Mouse (Mus musculus): ENCODE data around the gene Tex26. TPM values are rescaled to one million over a fixed set of nuclear protein-coding genes. Genes with fewer than 3 reads are reported as not detected.

Gene Tex26
- polyA plus RNA-seq, 1 experiment from 2014 or later: 2.2 TPM

DNA sequence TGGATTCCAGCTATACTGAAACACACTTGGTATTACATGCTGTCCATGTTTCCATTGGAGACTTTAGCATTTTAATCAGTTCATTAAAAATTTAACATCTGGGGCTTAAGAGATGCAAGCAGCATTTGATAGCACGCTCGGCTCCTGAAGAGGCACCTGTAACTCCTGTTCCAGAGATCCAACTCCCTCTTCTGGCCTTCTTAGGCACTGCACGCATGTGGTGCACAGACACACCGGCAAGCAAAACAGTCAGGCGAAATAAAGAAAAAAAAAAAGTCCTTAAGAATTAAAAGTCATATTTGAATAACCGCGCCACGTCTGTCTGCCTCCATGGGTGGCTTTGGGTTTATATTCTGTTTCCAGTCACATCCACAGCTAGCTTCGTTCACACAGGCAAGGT lies 34.7 kb downstream of the Tex26 start:
- Histone ChIP-seq H3K27me3 (no peaks in the 10 kb centered on the region), H3K9me3 (no peaks in the 10 kb centered on the region), H3K4me2 (no peak overlapping the region), H3K4me3 (no peak overlapping the region), H3K4me1 (replicated peaks) (no peaks in the 10 kb centered on the region), H3K9ac (no peak overlapping the region), H3K27ac (replicated peaks) (no peak overlapping the region), H3K36me3 (no peaks in the 10 kb centered on the region)
- no peak for ATAC-seq (ENCODE audit: low FRiP score, low read depth)
- WGBS: 94% methylated on average over 9 of the region's 9 CpGs

DNA sequence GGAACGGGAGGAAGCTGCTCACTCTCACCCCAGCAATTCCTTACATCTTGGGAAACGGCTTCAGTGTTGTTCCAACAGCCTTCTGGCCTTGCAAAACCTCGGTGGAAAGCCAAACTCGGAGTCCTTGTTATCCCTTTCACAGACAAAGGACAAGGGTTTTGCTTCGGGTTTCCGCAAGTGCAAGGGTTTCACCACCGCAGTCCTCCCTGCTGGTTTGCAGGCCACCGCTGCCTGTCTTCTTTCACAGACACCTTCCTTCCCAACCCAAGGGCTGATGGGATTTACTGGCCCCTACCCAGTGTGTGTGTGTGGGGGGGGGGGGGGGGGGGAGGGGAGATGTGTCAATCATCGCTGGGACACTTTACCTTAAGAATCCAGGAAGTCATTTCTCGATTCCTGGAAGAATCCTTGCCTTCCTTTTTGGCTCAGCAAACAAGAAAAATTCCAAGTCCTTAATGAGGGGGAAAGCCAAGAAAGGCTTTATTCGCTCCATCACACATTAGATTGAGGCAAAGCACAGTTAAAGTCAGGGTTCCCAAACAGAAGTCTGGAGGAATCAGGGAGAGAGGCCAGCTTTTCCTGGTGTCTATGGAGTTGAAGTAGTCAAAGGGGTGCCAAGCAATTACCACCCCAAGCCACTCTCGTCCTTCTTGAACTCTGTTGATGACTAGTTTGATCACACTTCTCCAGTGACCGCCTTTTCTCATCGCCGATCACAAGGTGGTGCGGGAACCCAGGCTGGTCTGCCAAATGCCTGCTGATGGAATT lies 35.4 kb downstream of the Tex26 start:
- no peak overlapping the region for H3K4me2 ChIP-seq
- H3K27me3 ChIP-seq: no peaks in the 10 kb centered on the region
- no peak for ATAC-seq (ENCODE audit: low FRiP score, low read depth)
- 80% methylated on average over 16 of the region's 16 CpGs for WGBS
- H3K36me3 ChIP-seq: no peaks in the 10 kb centered on the region
- H3K27ac ChIP-seq (replicated peaks): no peak overlapping the region
- no peaks in the 10 kb centered on the region for H3K4me1 ChIP-seq (replicated peaks)
- no peak overlapping the region for H3K9ac ChIP-seq
- no peak overlapping the region for H3K4me3 ChIP-seq
- H3K9me3 ChIP-seq: no peaks in the 10 kb centered on the region

DNA sequence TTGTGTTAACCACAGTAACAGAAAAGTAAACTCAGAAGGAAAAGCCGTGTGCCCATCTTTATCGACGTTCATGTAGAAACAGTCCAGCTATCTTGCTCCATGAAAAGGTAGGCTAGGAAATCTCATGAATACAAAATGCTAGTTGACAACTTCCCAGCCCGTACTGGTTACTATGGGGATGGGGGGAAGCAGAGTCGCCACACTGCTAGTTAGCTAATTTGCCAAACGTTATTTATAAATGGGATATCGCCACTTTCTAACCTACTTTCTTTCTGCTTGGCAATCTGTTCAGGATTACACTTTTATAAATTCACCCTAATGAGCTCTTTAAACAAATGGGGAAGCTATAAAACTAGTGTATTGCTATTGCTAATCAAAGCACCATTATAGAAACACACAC lies 42.5 kb downstream of the Tex26 start:
- no peak overlapping the region for H3K4me3 ChIP-seq
- H3K4me2 ChIP-seq: no peak overlapping the region
- no peak overlapping the region for H3K9ac ChIP-seq
- 73% methylated on average over 7 of the region's 7 CpGs for WGBS
- ATAC-seq (ENCODE audit: low FRiP score, low read depth): no peak
- H3K9me3 ChIP-seq: no peaks in the 10 kb centered on the region
- 0 out of 2 replicates have a peak, but pooled peaks cover 10% of the 10 kb centered on the region for H3K4me1 ChIP-seq (replicated peaks)
- no peaks in the 10 kb centered on the region for H3K36me3 ChIP-seq
- no peaks in the 10 kb centered on the region for H3K27me3 ChIP-seq
- H3K27ac ChIP-seq (replicated peaks): no peak overlapping the region

DNA sequence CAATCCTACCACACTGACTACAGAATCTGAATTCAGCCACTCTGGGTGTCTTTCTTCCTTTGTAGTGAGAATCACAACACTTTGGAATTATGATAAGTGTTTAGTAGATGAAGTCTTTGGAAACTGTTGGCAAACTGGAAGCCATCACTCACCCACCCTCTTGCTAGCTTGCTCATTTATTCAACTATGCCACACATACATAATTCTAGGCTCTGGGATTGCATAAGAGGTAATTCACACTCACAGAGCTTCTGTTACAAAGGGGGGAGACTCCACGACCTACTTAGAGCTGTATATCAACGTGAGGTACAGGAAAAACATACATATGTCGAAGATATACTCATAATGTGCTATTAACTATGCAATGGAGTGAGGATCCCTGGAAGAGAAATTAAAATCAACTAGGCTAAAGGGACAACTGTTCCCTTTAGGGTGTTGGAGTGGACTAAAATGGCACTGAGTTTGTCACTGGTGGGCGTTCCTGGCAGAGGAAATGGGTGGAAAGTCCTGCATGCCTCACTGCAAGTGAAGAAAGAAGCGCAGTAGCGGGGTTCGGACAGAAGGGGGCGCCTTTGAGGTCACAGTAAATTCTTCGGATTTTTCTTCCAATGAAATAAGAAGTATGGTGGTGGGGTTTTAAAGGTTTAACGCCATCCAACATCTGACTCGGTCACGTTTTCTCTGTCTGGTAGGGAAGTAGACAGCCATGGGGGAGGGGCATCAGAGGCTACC lies 44.0 kb downstream of the Tex26 start:
- Histone ChIP-seq H3K4me3 (no peak overlapping the region), H3K9ac (no peak overlapping the region), H3K4me2 (no peak overlapping the region), H3K9me3 (no peaks in the 10 kb centered on the region), H3K36me3 (no peaks in the 10 kb centered on the region), H3K27me3 (no peaks in the 10 kb centered on the region), H3K4me1 (replicated peaks) (peaks cover 18% of the 10 kb centered on the region), H3K27ac (replicated peaks) (no peak overlapping the region)
- WGBS: 72% methylated on average over 12 of the region's 12 CpGs
- ATAC-seq (ENCODE audit: low FRiP score, low read depth): no peak

DNA sequence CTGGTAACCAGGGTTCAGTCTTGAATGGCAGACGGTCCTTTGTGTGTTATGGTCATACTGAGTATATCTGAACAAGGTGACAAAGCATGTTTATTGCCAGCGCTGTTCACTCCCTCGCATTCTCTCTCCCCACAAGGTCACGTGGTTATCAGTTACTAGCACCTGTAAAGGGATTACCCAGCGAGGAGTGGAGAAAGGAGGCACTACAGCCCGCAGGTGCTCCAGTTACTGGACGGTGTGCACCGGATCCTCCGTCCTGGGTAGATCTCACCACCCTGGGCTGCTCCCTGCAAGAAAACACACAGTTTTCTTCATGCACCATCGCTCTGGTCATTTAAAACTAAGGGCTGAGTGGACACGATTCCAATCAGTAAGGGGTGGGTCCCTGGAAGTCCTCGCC lies 44.8 kb downstream of the Tex26 start:
- H3K9me3 ChIP-seq: no peaks in the 10 kb centered on the region
- peaks cover 26% of the 10 kb centered on the region for H3K4me1 ChIP-seq (replicated peaks)
- no peaks in the 10 kb centered on the region for H3K27me3 ChIP-seq
- no peaks in the 10 kb centered on the region for H3K36me3 ChIP-seq
- 78% methylated on average over 12 of the region's 12 CpGs for WGBS
- H3K4me3 ChIP-seq: no peak overlapping the region
- H3K27ac ChIP-seq (replicated peaks): no peak overlapping the region
- ATAC-seq (ENCODE audit: low FRiP score, low read depth): no peak
- no peak overlapping the region for H3K4me2 ChIP-seq
- no peak overlapping the region for H3K9ac ChIP-seq

DNA sequence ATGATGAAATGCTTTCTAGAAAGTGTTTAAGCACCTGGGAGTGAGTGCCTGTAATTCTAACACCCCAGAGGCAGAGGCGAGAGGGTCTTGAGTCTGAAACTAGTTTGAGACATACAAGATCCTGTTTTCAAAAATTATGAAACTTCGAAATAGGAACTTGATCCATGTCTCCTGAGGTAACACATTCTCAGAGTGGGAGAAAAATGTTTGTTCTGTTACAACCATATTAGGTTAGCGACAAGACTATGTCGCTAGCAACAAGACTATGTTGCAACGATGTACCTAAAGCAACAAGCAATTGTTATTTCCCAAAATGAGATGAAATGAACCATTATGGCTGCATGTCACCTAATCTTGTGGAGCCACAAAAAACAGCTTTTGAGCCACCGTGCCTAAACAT lies 46.0 kb downstream of the Tex26 start:
- Histone ChIP-seq H3K9me3 (no peaks in the 10 kb centered on the region), H3K27me3 (no peaks in the 10 kb centered on the region), H3K27ac (replicated peaks) (no peak overlapping the region), H3K36me3 (no peaks in the 10 kb centered on the region), H3K4me3 (no peak overlapping the region), H3K4me2 (no peak overlapping the region), H3K4me1 (replicated peaks) (peaks cover 37% of the 10 kb centered on the region), H3K9ac (no peak overlapping the region)
- WGBS: 86% methylated on average over 6 of the region's 6 CpGs
- no peak for ATAC-seq (ENCODE audit: low FRiP score, low read depth)

DNA sequence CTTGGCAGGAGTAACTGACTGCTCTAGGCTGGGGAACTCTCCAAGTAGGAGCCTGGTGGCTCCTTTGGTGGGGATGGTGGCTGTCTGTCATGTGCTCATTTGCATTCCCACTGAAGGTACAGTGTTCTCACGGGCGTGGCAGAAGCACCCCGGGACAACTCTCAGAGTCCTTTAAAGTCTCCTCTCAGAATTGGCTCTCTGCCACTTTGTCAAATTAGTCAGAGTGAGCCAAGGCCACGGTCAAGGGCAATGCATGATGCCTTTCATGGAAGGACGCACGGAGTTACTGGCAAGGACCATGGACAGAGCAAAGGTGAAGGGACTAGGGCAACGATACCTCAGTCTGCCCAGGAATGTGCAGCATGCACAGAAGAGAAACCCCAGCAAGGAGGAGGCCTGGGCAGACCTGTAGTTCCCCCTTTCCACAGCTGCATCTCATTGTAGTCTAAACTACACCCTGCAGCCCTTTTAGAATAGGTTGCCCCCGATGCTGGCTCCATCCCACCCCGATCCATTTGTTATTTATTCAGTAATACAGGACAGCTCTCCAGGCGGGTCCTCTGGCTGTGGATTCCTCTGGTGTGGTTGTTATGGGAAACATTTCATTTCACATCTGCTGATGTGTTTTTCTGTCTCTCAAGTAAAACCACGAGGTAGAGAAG lies 49.0 kb downstream of the Tex26 start:
- Histone ChIP-seq H3K4me2 (peak overlapping the region; percentile 57), H3K9ac (no peak overlapping the region; the same call in 1 of the 2 replicates), H3K9me3 (no peaks in the 10 kb centered on the region), H3K27me3 (no peaks in the 10 kb centered on the region), H3K4me3 (no peak overlapping the region), H3K27ac (replicated peaks) (peak overlapping the region; percentile 97), H3K36me3 (no peaks in the 10 kb centered on the region), H3K4me1 (replicated peaks) (peaks cover 46% of the 10 kb centered on the region)
- 9% methylated on average over 11 of the region's 11 CpGs for WGBS
- ATAC-seq (ENCODE audit: low FRiP score, low read depth): peak; percentile 69

DNA sequence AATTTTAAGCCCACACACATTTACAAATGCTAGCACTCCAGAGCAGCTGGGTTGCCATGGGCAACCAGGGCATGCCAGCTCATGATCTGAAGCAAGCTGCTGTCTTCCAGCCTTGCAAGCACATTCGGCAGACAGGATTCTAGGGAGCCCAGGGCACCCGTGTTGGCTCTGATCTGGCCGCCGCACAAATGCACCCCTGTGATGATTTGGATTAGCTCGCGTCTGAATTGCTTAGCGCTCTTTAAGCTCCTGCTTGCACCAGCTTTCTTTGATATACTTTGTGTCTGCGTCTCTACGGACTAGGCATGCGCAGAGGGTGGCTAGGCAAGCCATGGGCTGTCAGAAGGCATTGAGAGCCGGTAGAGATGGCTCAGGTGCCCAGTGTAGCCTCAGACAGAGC lies 49.7 kb downstream of the Tex26 start:
- no peaks in the 10 kb centered on the region for H3K9me3 ChIP-seq
- H3K4me2 ChIP-seq: peak overlapping the region; percentile 57
- peak overlapping the region; percentile 30 for H3K4me3 ChIP-seq
- H3K36me3 ChIP-seq: no peaks in the 10 kb centered on the region
- H3K27ac ChIP-seq (replicated peaks): peak overlapping the region; percentile 97
- WGBS: 12% methylated on average over 11 of the region's 11 CpGs
- no peaks in the 10 kb centered on the region for H3K27me3 ChIP-seq
- peak; percentile 92 for ATAC-seq (ENCODE audit: low FRiP score, low read depth)
- peaks cover 43% of the 10 kb centered on the region for H3K4me1 ChIP-seq (replicated peaks)
- peak overlapping the region; percentile 36 for H3K9ac ChIP-seq

DNA sequence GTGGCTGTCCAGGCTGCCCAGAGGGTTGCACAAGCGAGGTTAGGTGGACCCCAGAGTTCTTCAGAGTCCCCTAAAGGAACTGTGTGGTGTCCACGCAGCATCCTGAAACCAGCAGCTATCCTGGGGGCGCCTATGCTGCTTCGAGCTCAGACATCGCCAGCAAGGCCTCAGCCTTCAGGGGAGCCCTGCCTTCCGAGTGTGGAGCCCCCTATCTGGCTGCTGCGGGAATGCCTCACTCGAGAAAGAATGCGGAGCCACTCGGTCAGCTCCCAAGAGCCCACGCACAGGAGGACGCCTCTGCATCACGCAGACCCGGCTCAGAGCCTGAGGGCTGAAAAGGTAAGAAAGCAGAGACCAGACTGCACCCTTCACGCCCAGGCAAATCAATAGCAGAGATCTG lies 50.8 kb downstream of the Tex26 start:
- no peaks in the 10 kb centered on the region for H3K36me3 ChIP-seq
- H3K27me3 ChIP-seq: no peaks in the 10 kb centered on the region
- H3K27ac ChIP-seq (replicated peaks): peak overlapping the region; percentile 97
- H3K9ac ChIP-seq: no peak overlapping the region
- no peak for ATAC-seq (ENCODE audit: low FRiP score, low read depth)
- no peaks in the 10 kb centered on the region for H3K9me3 ChIP-seq
- no peak overlapping the region for H3K4me3 ChIP-seq
- no peak overlapping the region for H3K4me2 ChIP-seq
- WGBS: 43% methylated on average over 15 of the region's 15 CpGs
- H3K4me1 ChIP-seq (replicated peaks): peaks cover 35% of the 10 kb centered on the region

DNA sequence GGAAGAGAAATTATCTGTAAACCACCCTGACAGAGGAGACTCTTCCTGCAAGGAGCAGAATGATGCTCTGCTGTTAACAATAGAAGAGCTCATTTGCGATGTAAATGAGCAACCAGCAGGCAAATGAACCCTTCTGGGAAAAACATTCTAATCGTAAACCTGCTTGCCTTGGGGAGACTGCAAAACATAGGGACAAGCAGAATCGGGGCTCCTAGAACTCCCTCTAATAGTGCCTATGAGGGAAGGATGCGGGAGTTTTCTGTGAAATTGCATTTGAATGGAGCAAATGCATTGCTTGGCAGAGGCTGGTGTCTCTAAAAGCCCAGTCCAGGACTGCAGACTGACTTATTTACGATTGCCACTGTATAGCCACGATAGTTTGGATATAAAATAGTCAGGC lies 56.2 kb downstream of the Tex26 start:
- no peak overlapping the region; the same call in 1 of the 2 replicates for H3K4me2 ChIP-seq
- WGBS: 11% methylated on average over 6 of the region's 6 CpGs

DNA sequence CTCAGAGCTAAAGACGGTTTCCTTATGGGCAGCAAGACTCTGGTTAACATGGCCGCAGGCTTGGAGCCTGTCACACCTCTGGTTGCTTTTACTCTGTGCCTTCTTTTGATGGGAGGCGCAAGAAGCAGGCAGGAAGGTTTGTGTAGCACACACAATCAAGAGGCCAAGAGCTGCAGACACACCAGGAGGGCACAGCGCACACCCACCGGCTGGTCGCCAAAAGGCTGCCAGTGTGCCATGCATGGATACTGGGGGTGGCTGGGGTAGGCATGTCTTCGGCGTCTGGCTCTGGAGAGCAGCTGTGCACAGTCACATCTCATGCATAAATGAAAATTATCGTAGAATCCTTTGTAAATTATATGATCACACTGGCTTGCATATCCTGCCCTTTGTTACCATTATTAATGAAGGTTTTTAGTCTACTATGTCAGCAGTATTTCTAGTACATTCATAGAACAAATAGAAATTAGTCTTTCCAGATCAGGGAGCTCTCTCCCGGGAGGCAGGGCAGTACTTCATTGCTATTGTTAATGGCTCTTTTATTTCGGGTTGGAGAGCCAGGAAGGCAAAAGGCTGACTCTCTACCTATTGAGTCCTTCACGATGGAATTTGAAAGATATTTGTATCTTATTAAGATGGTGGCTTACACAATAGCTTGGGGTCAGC lies 57.1 kb downstream of the Tex26 start:
- no peak overlapping the region for H3K9ac ChIP-seq
- H3K4me1 ChIP-seq (replicated peaks): peaks cover 27% of the 10 kb centered on the region
- no peak overlapping the region for H3K4me3 ChIP-seq
- peak; percentile 55 for ATAC-seq (ENCODE audit: low FRiP score, low read depth)
- no peaks in the 10 kb centered on the region for H3K36me3 ChIP-seq
- H3K4me2 ChIP-seq: no peak overlapping the region
- WGBS: 21% methylated on average over 12 of the region's 12 CpGs
- H3K27ac ChIP-seq (replicated peaks): peak overlapping the region; percentile 85
- no peaks in the 10 kb centered on the region for H3K9me3 ChIP-seq
- H3K27me3 ChIP-seq: no peaks in the 10 kb centered on the region

More for the DNA sequence above, 56.2 kb downstream of the Tex26 start:
- H3K4me1 ChIP-seq (replicated peaks): peaks cover 28% of the 10 kb centered on the region
- H3K4me3 ChIP-seq: no peak overlapping the region
- peak overlapping the region; percentile 85 for H3K27ac ChIP-seq (replicated peaks)
- no peaks in the 10 kb centered on the region for H3K9me3 ChIP-seq
- peak; percentile 36; the same call in 1 of the 2 replicates for ATAC-seq (ENCODE audit: low FRiP score, low read depth)
- H3K9ac ChIP-seq: no peak overlapping the region
- H3K27me3 ChIP-seq: no peaks in the 10 kb centered on the region
- H3K36me3 ChIP-seq: no peaks in the 10 kb centered on the region

DNA sequence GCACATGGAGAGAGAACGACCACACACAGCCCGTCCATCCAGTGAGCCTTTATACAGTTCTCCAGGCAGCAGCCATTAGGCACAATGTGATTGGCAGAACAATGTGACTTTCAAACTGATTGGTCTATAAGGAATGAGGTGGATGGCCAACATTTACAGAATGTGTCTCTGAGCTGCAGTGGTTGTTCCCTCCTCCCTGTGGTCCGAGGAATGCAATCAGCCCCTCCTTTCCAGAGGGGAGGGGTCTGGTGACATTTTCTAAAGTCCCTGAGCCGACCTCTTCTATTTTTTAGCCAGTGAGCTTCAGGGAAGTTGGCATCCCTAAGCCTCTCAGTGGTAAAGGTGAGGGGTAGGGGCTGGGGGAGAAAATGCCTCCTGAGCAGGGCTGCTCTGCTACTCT lies 60.5 kb downstream of the Tex26 start:
- ATAC-seq (ENCODE audit: low FRiP score, low read depth): no peak

More for the DNA sequence above, 60.5 kb downstream of the Tex26 start:
- no peaks in the 10 kb centered on the region for H3K9me3 ChIP-seq
- 47% methylated on average over 4 of the region's 4 CpGs for WGBS
- no peaks in the 10 kb centered on the region for H3K27me3 ChIP-seq
- peaks cover 35% of the 10 kb centered on the region for H3K4me1 ChIP-seq (replicated peaks)
- no peak overlapping the region for H3K9ac ChIP-seq
- H3K27ac ChIP-seq (replicated peaks): no peak overlapping the region
- no peak overlapping the region for H3K4me3 ChIP-seq
- H3K36me3 ChIP-seq: no peaks in the 10 kb centered on the region
- H3K4me2 ChIP-seq: no peak overlapping the region

All from hindbrain, embryonic 15.5 days (tissue).